Mouse (Mus musculus): ENCODE measurements around the gene AW209491.

GRCm38 (mm10) chr13:14670342-14670741 is 40.4 kb downstream of the AW209491 start:
- no peak for TF ChIP-seq CTCF (IDR thresholded peaks at IDR 0.05; ENCODE audit: insufficient read depth, low read length)
- TF ChIP-seq POLR2A (IDR thresholded peaks at IDR 0.05; ENCODE audit: borderline replicate concordance, extremely low read depth, low read depth, low read length): no peak

All from lung, adult 2 months (tissue).